In the genomic region with DNA sequence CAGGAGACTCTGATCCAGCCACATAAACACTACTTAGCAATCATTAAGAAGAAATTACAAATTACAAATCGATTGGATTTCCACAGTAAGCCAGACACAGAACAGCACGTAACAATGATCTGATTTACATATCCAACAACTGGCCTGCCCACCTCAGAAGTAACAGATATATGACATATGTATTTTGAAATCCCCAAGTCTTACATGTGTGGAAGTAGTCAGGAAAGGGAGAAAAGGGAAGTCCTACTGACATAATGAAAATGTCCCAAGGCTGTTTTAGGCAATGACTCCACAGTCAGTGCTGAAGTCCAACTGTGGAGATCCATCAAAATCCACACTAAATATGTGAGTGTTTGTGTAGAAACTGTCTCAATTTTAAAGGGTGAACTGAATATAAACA, we compare ENCODE assay signal across 19 mouse cellular contexts.
"Had no signal": no experiment of that assay in that cellular context is flagged by ENCODE, and none has a peak within 500 bp of the region (broad histone marks: within the 10 kb centered on the region; RNA-seq: fewer than 3 reads in every experiment).

No protein-coding gene starts in this region.

- H3K4me2 ChIP-seq: liver, embryonic 12.5 days; lung, embryonic 14.5 days; midbrain, embryonic 11.5 days; midbrain, embryonic 13.5 days; midbrain, embryonic 15.5 days; neural tube, embryonic 12.5 days had no signal

- H3K27ac ChIP-seq: liver, embryonic 12.5 days; liver, embryonic 14.5 days; midbrain, embryonic 13.5 days; midbrain, embryonic 15.5 days; neural tube, embryonic 12.5 days had no signal

- H3K4me3 ChIP-seq: liver, embryonic 12.5 days; megakaryocyte, embryonic 14.5 days; midbrain, embryonic 13.5 days; midbrain, embryonic 15.5 days; neural tube, embryonic 12.5 days had no signal

- DNase-seq: lung, adult 18-20 months; lung, embryonic 14.5 days; lung, postnatal 14 days; lung, postnatal 4 days; retina, postnatal 1 day; right cerebral cortex, adult 18-20 months; right cerebral cortex, postnatal 25 days; right cerebral cortex, postnatal 4 days; spleen, adult 18-20 months; thymus, adult 2 months; thymus, postnatal 25 days; thymus, postnatal 4 days had no signal

- H3K9me3 ChIP-seq: liver, embryonic 12.5 days; megakaryocyte, embryonic 14.5 days; midbrain, embryonic 13.5 days; midbrain, embryonic 15.5 days; neural tube, embryonic 12.5 days had no signal

- H3K27me3 ChIP-seq: liver, embryonic 12.5 days; megakaryocyte, embryonic 14.5 days; midbrain, embryonic 13.5 days; midbrain, embryonic 15.5 days; neural tube, embryonic 12.5 days had no signal

- H3K4me1 ChIP-seq: liver, embryonic 12.5 days; midbrain, embryonic 13.5 days; midbrain, embryonic 15.5 days; neural tube, embryonic 12.5 days had no signal

- ATAC-seq: liver, embryonic 12.5 days; midbrain, embryonic 13.5 days; midbrain, embryonic 15.5 days had no signal

- H3K9ac ChIP-seq: liver, embryonic 12.5 days; liver, embryonic 14.5 days; lung, embryonic 14.5 days; midbrain, embryonic 13.5 days; midbrain, embryonic 15.5 days; neural tube, embryonic 12.5 days had no signal
